Mouse (Mus musculus): ENCODE measurements at regions not wholly inside any gene's neighbourhood (a gene's known extent, or its start where the extent isn't known, plus 50 kb on each side); places are given as distances from the start of the nearest gene placed in this dataset.
"Not testable (repeated sequence)": the region's sequence is repeated elsewhere in the genome, so short reads cannot be mapped to it uniquely, and the experiment has no call there.

- Histone ChIP-seq H3K4me1 (ENCODE audit: control insufficient read depth in 1 of 2, insufficient read depth in 2 of 2, low read length in 2 of 2) (no peaks in the 10 kb centered on the region), H3K9me3 (replicated peaks; ENCODE audit: insufficient read depth, low read length) (no peaks in the 10 kb centered on the region), H3K27ac (ENCODE audit: control insufficient read depth, low read depth, low read length) (no peak overlapping the region), H3K9ac (ENCODE audit: control insufficient read depth, low read depth, low read length, poor library complexity, severe bottlenecking) (no peak overlapping the region), H3K4me3 (ENCODE audit: control insufficient read depth in 1 of 2, insufficient read depth in 1 of 2, low read depth in 2 of 2, low read length in 2 of 2) (no peak overlapping the region), H3K36me3 (ENCODE audit: control insufficient read depth in 1 of 2, insufficient read depth in 2 of 2, low read length in 2 of 2) (no peaks in the 10 kb centered on the region), H3K27me3 (ENCODE audit: control insufficient read depth in 1 of 2, insufficient read depth in 2 of 2, low read length in 2 of 2) (no peaks in the 10 kb centered on the region), H3K79me2 (ENCODE audit: control insufficient read depth, insufficient read depth, low read length, poor library complexity) (no peaks in the 10 kb centered on the region)
- no peak for DNase-seq (ENCODE audit: low read depth, low spot score)
- TF ChIP-seq EP300 (IDR thresholded peaks at IDR 0.05; ENCODE audit: low read depth in 1 of 2, low read length in 2 of 2) = no peak
- no peak for TF ChIP-seq TBP (IDR thresholded peaks at IDR 0.05; ENCODE audit: low read depth, low read length)
- no peak for TF ChIP-seq CHD2 (IDR thresholded peaks at IDR 0.05; ENCODE audit: low read length)
- no peak for TF ChIP-seq GABPA (IDR thresholded peaks at IDR 0.05; ENCODE audit: low read depth, low read length)
- no peak for TF ChIP-seq ELF1 (IDR thresholded peaks at IDR 0.05; ENCODE audit: low read depth, low read length)
- no peak for TF ChIP-seq USF1 (IDR thresholded peaks at IDR 0.05; ENCODE audit: low read depth, low read length)
- no peak for TF ChIP-seq POLR2AphosphoS2 (IDR thresholded peaks at IDR 0.05; ENCODE audit: low read length)
- TF ChIP-seq KAT2A (conservative IDR thresholded peaks at IDR 0.05; ENCODE audit: low read depth, low read length) = no peak
- TF ChIP-seq MAX (IDR thresholded peaks at IDR 0.05; ENCODE audit: low read length) = no peak
- TF ChIP-seq TCF12 (IDR thresholded peaks at IDR 0.05; ENCODE audit: low read depth, low read length) = no peak
- no peak for TF ChIP-seq CTCF (IDR thresholded peaks at IDR 0.05 in 2 of 3, conservative IDR thresholded peaks at IDR 0.05 in 1 of 3; ENCODE audit: control insufficient read depth in 1 of 3, insufficient read depth in 1 of 3, low read depth in 2 of 3, low read length in 3 of 3, poor library complexity in 1 of 3, severe bottlenecking in 1 of 3)
- no peak for TF ChIP-seq POLR2AphosphoS5 (IDR thresholded peaks at IDR 0.05; ENCODE audit: borderline replicate concordance, low read depth, low read length)
- TF ChIP-seq ZMIZ1 (IDR thresholded peaks at IDR 0.05; ENCODE audit: low read depth, low read length) = no peak
- no peak for TF ChIP-seq NRF1 (IDR thresholded peaks at IDR 0.05; ENCODE audit: insufficient read depth, low read depth, low read length, poor library complexity, severe bottlenecking)
- TF ChIP-seq JUND (IDR thresholded peaks at IDR 0.05; ENCODE audit: low read depth, low read length) = no peak
- no peak for TF ChIP-seq GATA1 (IDR thresholded peaks at IDR 0.05; ENCODE audit: low read depth, low read length)
These were observed 710.6 kb upstream of the Agtr1b start for GRCm38 (mm10) chr3:21077548-21077947.

GRCm38 (mm10) chr3:21053337-21053736, 686.4 kb upstream of the Agtr1b start:
- H3K4me3 ChIP-seq (ENCODE audit: control insufficient read depth in 1 of 2, insufficient read depth in 1 of 2, low read depth in 2 of 2, low read length in 2 of 2); H3K9me3 ChIP-seq (replicated peaks; ENCODE audit: insufficient read depth, low read length); H3K79me2 ChIP-seq (ENCODE audit: control insufficient read depth, insufficient read depth, low read length, poor library complexity); DNase-seq (ENCODE audit: low read depth, low spot score); H3K27me3 ChIP-seq (ENCODE audit: control insufficient read depth in 1 of 2, insufficient read depth in 2 of 2, low read length in 2 of 2); H3K4me1 ChIP-seq (ENCODE audit: control insufficient read depth in 1 of 2, insufficient read depth in 2 of 2, low read length in 2 of 2); H3K27ac ChIP-seq (ENCODE audit: control insufficient read depth, low read depth, low read length); H3K9ac ChIP-seq (ENCODE audit: control insufficient read depth, low read depth, low read length, poor library complexity, severe bottlenecking); H3K36me3 ChIP-seq (ENCODE audit: control insufficient read depth in 1 of 2, insufficient read depth in 2 of 2, low read length in 2 of 2): not testable (repeated sequence)

GRCm38 (mm10) chr3:21049365-21049764, 682.4 kb upstream of the Agtr1b start:
- not testable (repeated sequence) for H3K9ac ChIP-seq (ENCODE audit: control insufficient read depth, low read depth, low read length, poor library complexity, severe bottlenecking); H3K27ac ChIP-seq (ENCODE audit: control insufficient read depth, low read depth, low read length); H3K4me3 ChIP-seq (ENCODE audit: control insufficient read depth in 1 of 2, insufficient read depth in 1 of 2, low read depth in 2 of 2, low read length in 2 of 2); H3K27me3 ChIP-seq (ENCODE audit: control insufficient read depth in 1 of 2, insufficient read depth in 2 of 2, low read length in 2 of 2); H3K9me3 ChIP-seq (replicated peaks; ENCODE audit: insufficient read depth, low read length); H3K4me1 ChIP-seq (ENCODE audit: control insufficient read depth in 1 of 2, insufficient read depth in 2 of 2, low read length in 2 of 2); DNase-seq (ENCODE audit: low read depth, low spot score); H3K36me3 ChIP-seq (ENCODE audit: control insufficient read depth in 1 of 2, insufficient read depth in 2 of 2, low read length in 2 of 2); H3K79me2 ChIP-seq (ENCODE audit: control insufficient read depth, insufficient read depth, low read length, poor library complexity)
